Mouse (Mus musculus): ENCODE measurements around the gene Akap14.
A peak's percentile ranks its signal among the peaks of the same experiment; 100 is the strongest.
"Not testable (repeated sequence)": the region's sequence is repeated elsewhere in the genome, so short reads cannot be mapped to it uniquely, and the experiment has no call there.

Gene Akap14

DNA sequence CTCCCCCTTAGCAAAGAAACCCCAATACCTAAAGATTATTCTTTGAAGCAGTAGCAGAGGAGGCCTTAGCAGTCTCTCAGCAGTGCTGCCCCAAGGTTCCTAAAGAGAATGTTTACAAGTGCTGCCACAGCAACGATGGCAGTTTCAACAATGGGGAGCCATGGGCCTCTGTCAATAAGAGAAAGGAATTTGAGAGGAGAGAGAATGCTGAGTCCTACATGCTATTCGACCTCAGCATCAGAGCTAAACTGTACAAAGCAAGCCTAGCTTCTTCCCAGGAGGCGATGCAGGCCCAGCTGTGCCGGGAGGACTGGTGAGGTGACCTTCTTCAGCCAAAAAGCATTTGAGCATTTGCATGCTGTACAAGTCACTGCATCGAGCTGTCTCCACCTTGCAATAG is at the start of gene Akap14:
TSS of gene Akap14 (minus strand) at position 101 of the 400 bp plus-strand sequence.
- no peak for DNase-seq (ENCODE audit: low read depth, low spot score)

GRCm38 (mm10) chrX:37210941-37211340 is 42.3 kb upstream of the Akap14 start, which contains the start of gene Gm9:
TSS of gene Gm9 (minus strand) at chrX:37211041.
- DNase-seq (ENCODE audit: low read depth, low spot score), result no peak

DNA sequence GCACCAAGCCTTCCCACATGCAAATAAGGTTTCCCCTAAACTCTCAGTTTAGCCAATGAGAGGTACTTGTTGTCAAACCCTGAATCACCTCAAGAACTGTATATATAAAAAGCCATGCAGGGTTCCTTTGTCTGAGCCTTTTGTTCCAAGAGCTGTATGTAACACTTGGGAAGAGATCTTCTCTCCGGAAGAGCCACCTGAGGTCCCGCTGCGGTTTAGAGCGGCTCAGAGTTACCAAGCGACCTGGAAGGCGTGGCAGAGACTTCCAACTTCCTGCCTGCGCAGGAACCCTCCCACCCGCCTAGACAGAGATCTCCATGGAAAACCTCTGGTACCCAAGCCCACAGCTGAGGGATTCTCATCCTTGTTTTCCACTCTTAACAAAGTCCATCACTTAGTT is 30.0 kb upstream of the Akap14 start:
- DNase-seq (ENCODE audit: low read depth, low spot score), result no peak

DNA sequence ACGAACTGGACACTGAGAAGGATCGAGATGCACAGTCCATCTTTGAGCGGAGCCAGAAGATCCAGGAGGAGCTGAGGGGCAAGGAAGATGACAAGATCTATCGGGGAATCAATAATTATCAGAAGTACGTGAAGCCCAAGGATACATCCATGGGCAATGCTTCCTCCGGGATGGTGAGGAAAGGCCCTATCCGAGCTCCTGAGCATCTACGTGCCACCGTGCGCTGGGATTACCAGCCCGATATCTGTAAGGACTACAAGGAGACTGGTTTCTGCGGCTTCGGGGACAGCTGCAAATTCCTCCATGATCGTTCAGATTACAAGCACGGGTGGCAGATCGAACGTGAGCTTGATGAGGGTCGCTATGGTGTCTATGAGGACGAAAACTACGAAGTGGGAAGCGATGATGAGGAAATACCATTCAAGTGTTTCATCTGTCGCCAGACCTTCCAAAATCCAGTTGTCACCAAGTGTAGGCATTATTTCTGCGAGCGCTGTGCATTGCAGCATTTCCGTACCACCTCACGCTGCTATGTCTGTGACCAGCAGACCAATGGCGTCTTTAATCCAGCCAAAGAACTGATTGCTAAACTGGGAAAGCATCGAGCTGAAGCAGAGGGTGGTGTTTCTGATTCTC is 23.2 kb upstream of the Akap14 start:
- no peak for DNase-seq (ENCODE audit: low read depth, low spot score)

- DNase-seq (ENCODE audit: low read depth, low spot score), result peak; percentile 68
Observed at GRCm38 (mm10) chrX:37191105-37191743, 22.6 kb upstream of the Akap14 start, which contains the start of the genes Ndufa1 and Rnf113a1. TSS of gene Ndufa1 (minus strand) at chrX:37191163. TSS of gene Rnf113a1 (plus strand) at chrX:37191245.

- no peak for DNase-seq (ENCODE audit: low read depth, low spot score)
Observed at GRCm38 (mm10) chrX:37190755-37191104, 22.1 kb upstream of the Akap14 start.

- DNase-seq (ENCODE audit: low read depth, low spot score), result not testable (repeated sequence)
Observed at GRCm38 (mm10) chrX:37184401-37184800, 15.8 kb upstream of the Akap14 start.

DNA sequence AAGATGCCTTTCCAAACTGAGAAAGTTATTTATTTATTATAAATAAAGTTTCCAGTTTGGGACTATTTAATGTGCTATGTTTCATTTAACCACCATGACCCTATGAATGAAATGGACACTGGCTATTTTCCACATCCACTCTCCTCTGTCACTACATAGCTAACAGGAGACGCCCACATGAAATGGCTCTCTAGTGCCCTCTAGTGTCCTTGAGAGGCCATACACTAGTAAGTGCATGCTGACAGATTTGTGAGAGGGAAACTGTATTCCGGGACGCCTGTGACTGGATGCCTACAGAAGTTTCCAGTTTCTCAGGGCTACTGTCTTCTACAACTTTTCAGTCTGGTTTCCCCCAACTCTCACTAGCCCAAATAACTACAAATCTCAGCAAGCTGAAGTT is 1.6 kb downstream of the Akap14 start:
- DNase-seq (ENCODE audit: low read depth, low spot score), result peak; percentile 38

DNA sequence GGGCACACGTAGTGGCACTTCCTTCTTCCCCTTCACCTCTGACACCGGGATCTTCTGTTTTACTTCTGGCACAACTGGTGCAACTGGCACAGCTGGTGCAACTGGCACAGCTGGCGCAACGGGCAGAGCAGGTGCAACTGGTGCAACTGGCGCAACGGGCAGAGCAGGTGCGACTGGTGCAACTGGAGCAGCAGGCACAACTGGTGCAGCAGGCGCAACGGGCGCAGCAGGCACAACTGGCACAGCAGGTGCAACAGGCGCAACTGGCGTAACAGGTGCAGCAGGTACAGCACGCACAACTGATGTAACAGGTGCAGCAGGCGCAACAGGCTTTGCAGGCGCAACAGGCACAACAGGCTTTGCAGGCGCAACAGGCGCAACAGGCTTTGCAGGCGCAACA is 5.5 kb downstream of the Akap14 start:
- no peak for DNase-seq (ENCODE audit: low read depth, low spot score)

DNA sequence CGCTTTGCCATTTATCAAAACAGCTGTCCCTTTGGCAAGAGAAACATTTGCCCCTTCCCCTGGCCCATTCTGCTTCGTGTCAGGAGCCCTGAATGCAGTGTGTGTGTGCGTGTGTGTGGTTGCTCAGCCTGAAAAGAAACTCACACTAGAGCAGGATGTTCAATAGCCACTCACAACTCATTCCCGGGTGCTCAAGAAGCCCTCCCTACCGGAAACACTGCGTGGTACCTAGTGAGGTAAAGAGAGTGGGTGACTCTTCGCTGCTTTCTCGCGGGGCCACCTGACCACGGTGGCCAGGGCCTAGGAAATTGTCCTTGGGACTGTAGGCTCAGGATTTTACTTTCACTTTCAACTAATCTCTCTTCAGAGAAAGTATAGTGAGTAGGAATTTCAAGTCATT is 7.5 kb downstream of the Akap14 start:
- no peak for DNase-seq (ENCODE audit: low read depth, low spot score)

DNA sequence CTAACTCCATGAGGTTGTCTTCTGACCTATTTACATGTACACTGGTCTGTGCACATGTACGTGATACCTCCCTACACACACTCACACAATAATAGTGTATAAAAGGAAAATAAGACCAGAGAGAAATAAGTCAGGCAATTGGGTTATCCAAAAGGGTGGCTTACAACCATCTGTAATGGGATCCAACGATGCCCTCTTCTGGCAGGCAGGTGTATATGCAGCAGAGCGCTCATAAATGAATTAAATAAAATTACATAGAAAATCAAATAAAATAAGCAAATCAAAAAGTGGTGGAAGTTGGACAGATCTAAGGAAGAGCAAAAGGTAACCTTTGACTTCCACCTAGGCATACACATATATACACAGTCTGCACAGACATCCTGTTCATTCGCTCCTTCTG is 10.8 kb downstream of the Akap14 start:
- no peak for DNase-seq (ENCODE audit: low read depth, low spot score)

DNA sequence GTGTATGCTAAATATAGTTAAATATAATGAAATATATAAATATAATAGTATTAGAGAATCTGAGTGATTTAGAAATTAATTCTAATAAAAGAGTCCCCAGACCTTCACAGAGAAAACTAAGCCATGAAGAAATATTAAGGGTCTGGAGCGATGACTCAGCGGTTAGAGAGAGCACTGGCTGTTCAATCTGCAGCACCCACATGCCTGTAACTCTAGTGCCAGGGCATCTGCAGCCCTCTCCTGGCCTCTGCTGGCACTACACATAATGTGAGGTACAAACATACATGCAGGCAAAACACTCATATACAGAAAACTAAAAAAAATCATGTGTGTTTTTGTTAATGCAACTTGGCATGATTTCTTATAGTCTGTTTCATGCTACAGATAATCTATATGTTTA is 23.7 kb downstream of the Akap14 start:
- DNase-seq (ENCODE audit: low read depth, low spot score), result no peak

DNA sequence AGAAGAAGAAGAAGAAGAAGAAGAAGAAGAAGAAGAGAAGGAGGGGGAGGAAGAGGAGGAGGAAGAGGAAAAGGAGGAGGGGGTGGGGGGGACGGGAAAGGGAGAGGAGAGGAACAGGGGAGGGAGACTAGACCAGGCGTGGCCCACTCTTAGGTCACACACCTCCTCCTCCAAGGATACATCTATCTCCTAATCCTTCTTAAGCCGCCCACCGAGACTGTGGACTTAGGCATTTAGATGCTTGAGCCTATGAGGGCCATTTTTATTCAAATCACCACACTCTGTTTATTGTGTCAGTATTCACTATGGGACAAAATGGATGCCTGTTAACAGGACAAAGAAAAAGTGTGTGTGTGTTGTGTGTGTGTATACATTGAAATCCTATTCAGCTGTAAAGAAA is 24.1 kb downstream of the Akap14 start:
- DNase-seq (ENCODE audit: low read depth, low spot score), result not testable (repeated sequence)

GRCm38 (mm10) chrX:37141732-37142131 is 26.9 kb downstream of the Akap14 start:
- DNase-seq (ENCODE audit: low read depth, low spot score), result no peak

DNA sequence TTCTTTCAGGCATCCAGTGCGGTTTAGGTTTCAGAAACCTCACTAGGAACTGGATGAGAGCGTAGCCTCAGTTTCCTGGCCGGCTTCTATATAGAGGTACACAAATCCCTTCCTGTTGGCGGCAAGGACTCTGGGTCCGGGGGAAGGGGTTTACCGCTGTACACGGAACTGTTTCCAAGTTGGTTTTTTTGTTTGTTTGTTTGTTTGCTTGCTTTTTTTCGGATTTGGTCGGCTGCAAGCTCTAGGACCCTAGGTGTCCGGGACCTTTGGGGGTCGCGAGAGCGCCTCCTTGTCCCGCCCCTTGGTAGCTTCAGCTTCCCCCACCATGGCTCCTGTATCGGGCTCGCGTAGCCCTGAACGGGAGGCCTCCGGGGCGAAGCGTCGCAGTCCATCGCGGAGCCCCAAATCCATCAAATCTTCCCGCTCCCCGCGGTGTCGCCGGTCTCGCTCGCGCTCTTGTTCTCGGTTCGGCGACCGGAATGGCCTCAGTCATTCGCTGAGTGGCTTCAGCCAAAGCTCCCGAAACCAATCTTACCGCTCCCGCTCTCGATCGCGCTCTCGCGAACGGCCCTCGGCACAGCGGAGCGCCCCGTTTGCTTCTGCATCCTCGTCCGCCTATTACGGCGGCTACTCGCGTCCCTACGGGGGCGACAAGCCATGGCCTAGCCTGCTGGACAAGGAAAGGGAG is 41.8 kb downstream of the Akap14 start, which contains the start of gene Nkap:
TSS of gene Nkap (plus strand) at position 125 of the 688 bp plus-strand sequence.
- peak; percentile 65 for DNase-seq (ENCODE audit: low read depth, low spot score)

DNA sequence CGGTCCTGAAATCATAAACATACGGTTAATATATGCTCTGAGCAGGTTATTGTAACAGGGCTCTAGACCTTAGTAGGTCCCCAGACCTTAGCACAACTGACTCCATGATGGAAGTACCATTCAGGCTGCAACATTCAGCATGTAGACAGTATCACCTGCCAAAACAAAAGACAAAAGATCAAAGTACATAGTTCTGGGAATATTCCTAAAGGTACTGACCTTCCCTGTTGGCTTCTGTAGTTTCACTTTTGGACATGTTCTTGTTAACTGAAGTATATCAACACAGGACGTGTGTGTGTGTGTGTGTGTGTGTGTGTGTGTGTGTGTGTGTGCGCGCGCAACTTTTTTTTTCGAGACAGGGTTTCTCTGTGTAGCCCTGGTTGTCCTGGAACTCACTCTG is 43.1 kb downstream of the Akap14 start:
- DNase-seq (ENCODE audit: low read depth, low spot score), result no peak

DNA sequence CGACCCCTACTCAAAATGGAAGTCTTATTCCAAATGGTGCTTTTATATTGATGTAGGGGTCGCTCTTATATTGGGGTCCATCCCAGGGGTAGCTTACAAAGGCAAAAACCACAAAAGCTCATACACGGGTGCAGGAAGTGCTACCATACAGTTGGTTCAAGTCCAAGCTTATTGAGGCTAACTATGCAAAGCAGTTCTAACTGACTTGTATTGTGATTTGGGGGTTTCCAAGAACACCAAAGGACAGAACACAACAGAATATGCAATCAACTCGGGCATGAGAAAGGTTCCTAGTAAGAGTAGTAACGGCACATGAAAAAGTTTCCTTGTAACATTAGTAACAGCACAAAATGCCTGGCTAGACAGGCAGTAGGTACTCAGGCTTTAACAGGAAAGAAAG is 48.4 kb downstream of the Akap14 start:
- DNase-seq (ENCODE audit: low read depth, low spot score), result no peak

DNA sequence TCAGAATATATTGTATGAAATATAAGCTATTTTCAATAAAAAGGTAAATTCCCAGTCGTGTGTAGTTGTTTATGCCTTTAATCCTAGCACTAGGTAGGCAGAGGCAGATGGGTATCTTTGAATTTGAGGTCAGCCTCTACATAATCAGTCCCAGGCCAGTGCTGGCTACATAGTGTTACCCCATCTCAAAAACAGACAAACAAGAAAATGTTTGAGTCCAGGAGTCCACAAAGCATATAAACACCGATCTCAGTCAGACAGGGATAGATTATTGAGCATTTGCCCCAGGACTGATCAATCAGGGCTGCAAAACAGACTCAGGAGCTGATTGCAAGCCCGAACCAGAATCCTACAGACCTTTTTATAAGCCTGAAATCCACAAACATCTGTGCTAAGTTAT is 49.1 kb downstream of the Akap14 start:
- no peak for DNase-seq (ENCODE audit: low read depth, low spot score)

DNA sequence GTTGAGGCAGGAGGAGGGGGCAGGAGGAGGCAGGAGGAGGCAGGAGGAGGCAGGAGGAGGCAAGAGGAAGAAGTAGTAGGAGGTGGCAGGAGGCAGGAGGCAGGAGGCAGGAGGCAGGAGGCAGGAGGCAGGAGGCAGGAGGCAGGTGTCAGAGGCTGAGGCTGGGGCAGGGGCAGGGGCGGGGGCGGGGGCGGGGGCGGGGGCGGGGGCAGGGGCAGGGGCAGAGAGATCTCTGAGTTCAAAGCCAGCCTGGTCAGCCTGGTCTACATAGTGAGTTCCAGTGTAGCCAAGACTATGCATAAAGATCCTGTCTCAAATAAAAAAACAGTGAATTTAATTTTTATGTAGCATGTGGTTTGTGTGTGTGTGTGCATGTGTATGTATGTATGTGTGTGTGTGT is 51.6 kb downstream of the Akap14 start:
- DNase-seq (ENCODE audit: low read depth, low spot score), result no peak

DNA sequence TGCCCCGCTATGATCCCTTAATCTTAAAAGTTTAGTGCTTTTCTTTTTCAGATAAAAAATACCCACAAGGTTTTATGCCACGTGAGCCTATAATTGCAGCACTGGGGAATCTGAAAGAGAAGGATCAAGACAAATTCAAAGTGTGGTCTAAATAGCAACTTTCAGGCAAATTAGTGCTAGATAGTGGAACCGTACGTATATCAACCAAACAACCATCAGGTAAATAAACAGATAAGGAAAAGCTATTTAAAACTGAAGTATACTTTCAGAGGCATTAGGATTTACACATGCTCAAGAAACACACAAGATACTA is 57.8 kb downstream of the Akap14 start:
- no peak for DNase-seq (ENCODE audit: low read depth, low spot score)

DNA sequence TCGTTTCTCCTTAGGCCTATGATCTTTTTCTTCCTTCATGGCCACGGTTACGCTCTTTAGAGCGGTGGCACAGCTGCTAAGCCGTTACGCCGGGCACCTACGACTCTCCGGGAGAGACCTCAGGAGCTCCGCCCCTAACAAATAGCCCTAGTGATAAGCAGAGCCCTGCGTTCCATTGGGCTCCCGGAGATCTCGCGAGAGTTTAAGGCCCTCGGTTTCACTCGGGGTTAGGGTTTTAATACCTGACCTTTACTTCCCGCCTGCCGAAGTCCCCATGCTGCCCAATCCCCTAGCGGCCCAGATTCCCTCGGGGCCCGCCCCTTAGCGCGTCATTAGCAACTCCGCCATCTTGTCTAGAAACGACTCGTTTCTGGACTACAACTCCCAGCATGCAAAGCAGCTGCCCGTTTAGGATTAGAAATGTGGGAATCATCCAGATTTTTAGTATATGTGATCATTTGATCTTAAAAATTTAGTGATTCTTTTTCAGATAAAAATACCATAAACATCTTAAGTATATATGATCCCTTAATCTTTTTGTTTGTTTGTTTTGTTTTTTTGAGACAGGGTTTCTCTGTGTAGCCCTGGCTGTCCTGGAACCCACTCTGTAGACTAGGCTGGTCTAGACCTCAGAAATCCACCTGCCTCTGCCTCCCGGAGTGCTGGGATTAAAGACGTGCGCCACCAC is 58.3 kb downstream of the Akap14 start, which contains the start of gene Upf3b:
TSS of gene Upf3b (minus strand) at position 130 of the 688 bp plus-strand sequence.
- peak; percentile 90 for DNase-seq (ENCODE audit: low read depth, low spot score)

DNA sequence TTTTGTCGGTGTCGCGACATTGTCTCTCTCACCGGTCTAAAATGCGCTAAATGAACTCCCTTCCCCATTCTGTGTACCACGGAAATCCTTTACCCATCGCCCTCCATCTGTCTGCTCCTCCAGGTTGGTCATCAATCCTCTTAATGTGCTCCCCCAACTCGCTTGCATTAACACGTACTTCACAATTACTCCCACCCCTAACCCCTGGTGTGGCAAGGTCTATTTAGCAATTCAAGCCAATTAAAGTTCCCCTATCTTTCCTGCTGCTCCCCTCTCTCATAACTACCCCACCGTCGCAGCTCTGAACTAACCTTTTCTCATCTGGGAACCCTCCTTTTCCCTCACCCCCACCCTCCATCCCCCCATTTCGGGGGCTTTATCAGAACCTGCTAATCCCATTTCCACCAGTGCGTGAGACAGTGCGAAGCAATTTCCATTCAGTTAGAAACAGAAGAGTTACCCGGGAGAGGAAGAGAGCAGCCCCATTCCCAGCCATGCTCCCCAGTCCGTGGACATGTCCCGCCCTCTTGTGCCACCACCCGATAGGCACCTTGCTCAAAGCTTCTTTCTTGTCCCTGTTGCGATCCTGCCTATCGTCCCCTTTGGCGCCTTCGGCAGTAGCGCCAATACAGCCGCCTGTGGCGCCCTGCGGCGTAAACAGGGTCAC is 59.0 kb downstream of the Akap14 start:
- DNase-seq (ENCODE audit: low read depth, low spot score), result no peak

Data from retina, adult 2 months (tissue).